Mouse (Mus musculus) embryo, embryonic 11.5 days (tissue): ENCODE results near the gene Spred2.

Experiments
- DNase-seq: peaks from one replicate; pipeline ENCODE4 v3.0.0-alpha.2; 2012; ENCODE audit warnings: low read depth, low spot score

Gene Spred2

GRCm38 (mm10) chr11:19925149-19925975 is 1.2 kb downstream of the Spred2 start:
- DNase-seq, result peak; percentile 67

GRCm38 (mm10) chr11:19925976-19926842 is 2.0 kb downstream of the Spred2 start:
- peak; percentile 58 for DNase-seq

- DNase-seq, result no peak
Measured at GRCm38 (mm10) chr11:19926843-19927120, 2.6 kb downstream of the Spred2 start.

GRCm38 (mm10) chr11:19928633-19929032 is 4.5 kb downstream of the Spred2 start:
- no peak for DNase-seq

GRCm38 (mm10) chr11:19929087-19929865 is 5.1 kb downstream of the Spred2 start:
- DNase-seq, result no peak

- DNase-seq, result no peak
Measured at GRCm38 (mm10) chr11:19931569-19932230, 7.5 kb downstream of the Spred2 start.

- DNase-seq, result no peak
Measured at GRCm38 (mm10) chr11:19932983-19933511, 8.9 kb downstream of the Spred2 start.

GRCm38 (mm10) chr11:19935524-19936354 is 11.6 kb downstream of the Spred2 start:
- no peak for DNase-seq

- no peak for DNase-seq
Measured at GRCm38 (mm10) chr11:19938456-19939004, 14.4 kb downstream of the Spred2 start.

GRCm38 (mm10) chr11:19939305-19939730 is 15.1 kb downstream of the Spred2 start:
- DNase-seq, result no peak

GRCm38 (mm10) chr11:19939831-19940230 is 15.7 kb downstream of the Spred2 start:
- no peak for DNase-seq

- DNase-seq, result no peak
Measured at GRCm38 (mm10) chr11:19941156-19941777, 17.1 kb downstream of the Spred2 start.

GRCm38 (mm10) chr11:19941978-19942377 is 17.8 kb downstream of the Spred2 start:
- no peak for DNase-seq

- DNase-seq, result no peak
Measured at GRCm38 (mm10) chr11:19943753-19944152, 19.6 kb downstream of the Spred2 start.

- no peak for DNase-seq
Measured at GRCm38 (mm10) chr11:19944701-19945100, 20.5 kb downstream of the Spred2 start.

- no peak for DNase-seq
Measured at GRCm38 (mm10) chr11:19946721-19947120, 22.5 kb downstream of the Spred2 start.

GRCm38 (mm10) chr11:19947626-19948135 is 23.5 kb downstream of the Spred2 start:
- DNase-seq, result no peak

- DNase-seq, result no peak
Measured at GRCm38 (mm10) chr11:19949725-19950124, 25.6 kb downstream of the Spred2 start.

- no peak for DNase-seq
Measured at GRCm38 (mm10) chr11:19950169-19950568, 26.0 kb downstream of the Spred2 start.
